Mouse (Mus musculus): Measurements from ENCODE around the gene Rbm34.
"Not testable (repeated sequence)": the region's sequence is repeated elsewhere in the genome, so short reads cannot be mapped to it uniquely, and the experiment has no call there.

Gene Rbm34

DNA sequence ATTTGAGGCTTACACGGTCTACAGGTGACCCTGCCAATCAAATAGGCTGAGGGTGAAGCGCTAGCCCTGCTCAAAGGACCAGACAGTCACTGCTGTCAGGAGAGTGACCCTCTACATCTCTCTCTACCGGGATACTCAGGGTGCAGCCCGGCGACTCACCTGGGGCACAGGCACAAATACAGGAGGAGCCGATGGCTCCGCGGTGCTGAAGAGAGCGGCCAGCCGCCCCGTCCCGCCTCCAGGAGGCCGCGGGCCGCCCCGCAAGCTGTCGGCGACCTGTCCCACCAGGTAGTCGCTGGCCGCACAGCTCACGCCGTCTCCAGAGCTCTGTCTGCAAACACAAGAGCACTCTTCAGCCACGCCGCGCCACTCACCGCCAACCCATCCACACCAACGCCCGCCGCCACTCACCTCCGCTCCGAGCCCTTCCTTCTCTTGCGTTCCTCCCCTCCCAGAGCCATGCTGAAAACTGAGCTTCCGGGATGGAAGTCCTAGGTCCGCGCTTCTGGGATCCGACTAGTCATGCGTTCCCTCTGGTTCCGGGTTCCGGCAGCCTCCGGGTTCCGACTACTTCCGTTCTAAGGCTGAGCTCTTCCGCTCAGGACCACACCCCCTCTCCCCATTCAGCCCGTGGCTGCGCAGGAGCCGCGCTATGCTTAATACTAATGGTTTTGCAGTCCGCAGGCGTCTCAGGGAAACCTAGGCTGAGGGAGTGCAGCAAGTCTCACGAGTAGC is at the start of gene Rbm34:
Rbm34 (minus strand) TSS at position 493 of the 735 bp plus-strand sequence.
- in situ Hi-C loops (cut with MseI, MboI) = no loop called here

GRCm38 (mm10) chr8:127011668-127012067 is 40.8 kb upstream of the Rbm34 start:
- in situ Hi-C loops (cut with MseI, MboI) = no loop called here

DNA sequence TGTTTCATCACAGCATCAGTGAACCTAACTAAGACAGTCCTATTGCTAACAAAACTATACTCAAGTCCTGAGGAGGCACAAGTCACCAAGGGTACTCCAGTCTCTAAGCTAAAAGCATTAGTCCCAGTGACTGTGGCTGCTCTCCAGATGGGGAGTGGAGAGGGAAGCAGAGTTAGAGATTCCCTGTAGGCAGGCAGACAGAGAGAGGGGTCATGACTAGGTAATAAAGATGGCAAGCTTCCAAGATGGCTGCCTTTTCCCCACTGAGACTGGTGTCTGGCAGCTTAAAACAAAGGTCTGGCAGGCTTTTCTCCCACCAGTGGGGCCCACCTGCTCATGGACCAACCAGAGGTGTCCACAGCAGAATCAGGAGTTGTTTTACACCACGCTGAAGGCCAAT is 23.6 kb upstream of the Rbm34 start:
- in situ Hi-C loops (cut with MseI, MboI) = no loop called here

DNA sequence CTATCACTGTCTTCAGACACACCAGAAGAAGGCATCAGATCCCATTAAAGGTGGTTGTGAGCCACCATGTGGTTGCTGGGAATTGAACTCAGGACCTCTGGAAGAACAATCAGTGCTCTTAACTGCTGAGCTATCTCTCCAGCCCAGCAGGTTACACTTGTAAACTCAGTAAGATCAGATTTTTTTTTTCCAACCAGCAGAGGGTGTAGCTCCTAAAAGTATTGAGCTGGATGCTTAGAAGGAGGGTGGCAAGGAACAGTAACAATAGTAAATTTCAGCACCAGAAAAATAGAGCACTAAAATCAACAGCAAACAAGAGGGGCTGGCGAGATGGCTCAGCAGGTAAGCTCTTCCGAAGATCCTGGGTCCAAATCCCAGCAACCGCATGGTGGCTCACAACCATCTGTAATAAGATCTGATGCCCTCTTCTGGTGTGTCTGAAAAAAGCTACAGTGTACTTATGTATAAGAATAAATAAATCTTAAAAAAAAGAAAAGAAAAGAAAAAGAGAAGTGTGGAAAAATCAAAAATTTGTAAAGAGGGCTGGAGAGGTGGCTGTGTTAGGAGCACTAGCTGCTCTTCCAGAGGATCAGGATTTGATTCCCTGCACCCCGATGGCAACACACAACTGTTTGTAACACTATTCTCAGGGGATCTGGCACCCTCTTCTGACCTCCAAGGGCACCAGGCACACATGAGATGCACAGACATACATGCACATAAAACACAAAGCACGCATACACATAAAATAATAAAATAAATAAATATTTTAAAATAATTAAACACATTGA is 18.7 kb upstream of the Rbm34 start:
- in situ Hi-C loops (cut with MseI, MboI) = loop anchor here (5.0 to 10.0 kb wide), 4 partner anchors 148 to 188 kb away; no protein-coding TSS in a partner anchor

- in situ Hi-C loops (cut with MseI, MboI) = loop anchor here (5.0 to 10.0 kb wide), 4 partner anchors 149 to 189 kb away; no protein-coding TSS in a partner anchor
These were observed 17.6 kb upstream of the Rbm34 start for GRCm38 (mm10) chr8:126988346-126989006.

GRCm38 (mm10) chr8:126986495-126986894 is 15.6 kb upstream of the Rbm34 start:
- in situ Hi-C loops (cut with MseI, MboI) = loop anchor here (5.0 to 10.0 kb wide), 4 partner anchors 151 to 191 kb away; no protein-coding TSS in a partner anchor

DNA sequence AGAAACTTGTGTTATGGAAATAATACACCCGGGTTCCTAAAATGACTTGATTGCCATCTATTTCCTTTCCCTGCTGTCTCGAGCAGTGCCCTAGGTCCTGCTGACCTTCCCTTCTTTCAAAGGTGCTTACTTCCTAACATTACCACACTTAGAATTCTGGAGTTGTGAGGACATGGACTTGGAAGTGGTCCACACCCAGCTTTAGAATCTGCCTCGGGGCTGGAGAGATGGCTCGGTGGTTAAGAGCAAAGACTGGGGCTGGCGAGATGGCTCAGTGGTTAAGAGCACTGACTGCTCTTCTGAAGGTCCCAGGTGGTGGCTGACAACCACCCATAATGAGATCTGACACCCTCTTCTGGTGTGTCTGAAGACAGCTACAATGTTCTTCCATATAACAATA is 9.2 kb upstream of the Rbm34 start:
- in situ Hi-C loops (cut with MseI, MboI) = loop anchor here (10.0 kb wide), 2 partner anchors 165 to 195 kb away; no protein-coding TSS in a partner anchor

GRCm38 (mm10) chr8:126979091-126979920 is 8.4 kb upstream of the Rbm34 start:
- in situ Hi-C loops (cut with MseI, MboI) = no loop called here

GRCm38 (mm10) chr8:126978535-126978934 is 7.7 kb upstream of the Rbm34 start:
- in situ Hi-C loops (cut with MseI, MboI) = not testable (repeated sequence)

DNA sequence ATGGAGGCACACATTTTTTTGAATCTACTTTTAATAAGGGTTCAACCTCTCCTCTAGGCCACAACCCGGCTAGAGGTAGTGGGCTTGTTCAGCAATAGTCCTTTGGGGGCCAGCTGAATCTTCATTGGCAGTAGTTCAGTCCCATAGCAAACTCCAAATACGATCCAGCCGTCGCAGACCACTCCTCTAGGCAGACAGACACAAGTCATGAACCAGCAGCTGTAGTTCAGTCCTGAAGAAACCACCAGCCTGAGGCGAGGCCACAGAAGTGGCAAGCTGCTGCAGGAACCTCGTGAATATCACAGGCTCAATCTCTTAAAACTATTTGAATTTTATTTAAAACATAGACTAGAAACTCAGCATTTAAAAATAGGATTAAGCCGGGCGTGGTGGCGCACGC is 7.2 kb upstream of the Rbm34 start:
- in situ Hi-C loops (cut with MseI, MboI) = no loop called here

DNA sequence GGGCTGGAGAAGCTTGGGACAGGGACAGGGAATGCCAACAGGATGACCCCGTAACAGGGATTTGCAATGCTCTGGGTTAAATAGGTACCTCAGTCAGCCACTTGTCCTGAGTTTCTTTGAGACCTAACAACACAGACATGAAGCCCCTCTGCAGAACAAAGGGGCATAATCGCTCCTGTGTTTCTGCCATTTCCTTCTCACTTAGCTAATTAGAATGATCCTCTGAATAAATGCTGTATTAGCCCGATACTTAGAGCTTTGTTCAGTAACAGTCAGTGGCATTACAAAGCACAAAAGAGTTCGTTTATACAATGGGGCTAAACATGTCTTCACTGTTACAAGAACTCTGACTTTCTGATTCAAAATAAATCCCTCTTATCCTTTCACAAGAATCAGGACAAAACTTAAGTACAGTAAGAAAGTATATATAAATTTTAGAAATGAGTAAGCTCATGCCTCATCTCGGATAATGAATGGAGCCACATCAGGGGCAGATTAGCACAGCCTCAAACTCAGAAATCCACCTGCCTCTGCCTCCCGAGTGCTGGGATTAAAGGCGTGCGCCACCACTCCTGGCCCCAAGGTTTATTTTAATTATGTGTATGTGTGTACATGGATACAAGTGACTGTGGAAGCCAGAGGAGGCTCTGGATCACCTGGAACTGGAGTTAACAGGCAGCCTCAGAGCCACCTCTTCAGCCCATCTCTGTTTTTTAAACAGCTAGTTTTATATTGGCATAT is 5.9 kb upstream of the Rbm34 start:
- in situ Hi-C loops (cut with MseI, MboI) = no loop called here

GRCm38 (mm10) chr8:126975706-126976105 is 4.8 kb upstream of the Rbm34 start:
- in situ Hi-C loops (cut with MseI, MboI) = no loop called here

- in situ Hi-C loops (cut with MseI, MboI) = no loop called here
These were observed 3.6 kb upstream of the Rbm34 start for GRCm38 (mm10) chr8:126974511-126974910.

DNA sequence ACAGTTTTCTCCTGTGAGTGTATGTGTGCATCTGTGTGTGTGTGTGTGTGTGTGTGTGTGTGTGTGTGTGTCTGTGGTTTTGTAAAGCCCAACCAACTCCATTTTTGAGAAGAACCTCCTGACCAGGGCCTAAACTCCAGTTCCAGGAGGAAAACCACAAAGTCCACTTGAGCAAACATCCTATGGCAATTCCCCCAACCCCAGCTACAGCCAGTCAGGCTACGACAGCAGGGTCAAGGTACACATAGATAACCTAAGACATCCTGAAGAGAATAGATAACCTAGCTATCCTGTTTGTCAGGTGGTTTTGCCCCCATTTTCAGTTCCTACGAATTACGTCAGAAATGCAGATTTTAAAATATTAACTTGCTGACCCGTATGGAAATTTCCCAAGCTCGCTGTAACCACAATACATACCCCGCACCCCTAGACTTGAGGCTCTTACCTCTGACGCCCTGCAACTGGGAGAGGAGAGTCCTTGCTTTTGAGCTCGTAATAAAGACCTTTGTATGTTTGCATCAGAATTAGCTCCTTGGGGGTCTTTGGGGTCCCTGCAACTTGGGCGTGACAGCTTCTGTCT is 2.9 kb upstream of the Rbm34 start:
- in situ Hi-C loops (cut with MseI, MboI) = no loop called here

- in situ Hi-C loops (cut with MseI, MboI) = no loop called here
These were observed 1.8 kb upstream of the Rbm34 start for GRCm38 (mm10) chr8:126972649-126973048.

DNA sequence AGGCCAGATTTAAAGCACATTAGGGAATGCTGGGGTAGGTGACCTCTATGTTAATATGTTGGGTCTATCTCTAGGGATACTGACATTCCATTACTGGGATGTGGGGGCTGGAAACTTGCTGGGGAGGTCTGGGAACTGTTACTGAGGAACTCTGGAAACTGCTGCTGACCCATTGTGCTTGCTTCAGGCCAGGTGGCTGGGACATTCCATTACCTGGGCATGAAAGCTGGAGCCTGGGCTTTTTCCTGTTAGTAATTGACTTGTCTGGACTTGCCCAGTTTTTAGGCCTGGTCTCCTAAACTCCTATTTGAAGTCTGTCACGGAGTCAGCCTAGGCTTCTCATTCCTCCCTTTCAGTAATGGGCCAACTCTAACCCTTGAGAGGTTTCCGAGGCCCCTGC is 1.2 kb upstream of the Rbm34 start:
- in situ Hi-C loops (cut with MseI, MboI) = no loop called here

DNA sequence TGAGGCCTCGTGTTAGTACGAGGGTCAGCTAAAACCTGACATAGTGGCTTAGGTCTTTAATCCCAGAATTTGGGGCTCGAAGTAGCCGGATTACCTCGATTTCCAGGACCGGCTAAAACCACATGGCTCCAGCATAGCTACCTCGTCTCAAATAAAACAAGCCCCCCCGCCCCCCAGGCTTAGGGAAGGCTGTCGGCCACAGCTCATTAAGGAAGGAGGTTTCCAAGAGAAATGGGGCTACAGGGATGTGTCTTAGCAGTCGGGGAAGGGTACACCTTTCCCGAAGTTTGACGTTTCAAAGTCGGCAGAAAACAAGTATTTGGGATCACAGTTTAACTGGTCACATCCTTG is 418 bp upstream of the Rbm34 start:
- in situ Hi-C loops (cut with MseI, MboI) = no loop called here

DNA sequence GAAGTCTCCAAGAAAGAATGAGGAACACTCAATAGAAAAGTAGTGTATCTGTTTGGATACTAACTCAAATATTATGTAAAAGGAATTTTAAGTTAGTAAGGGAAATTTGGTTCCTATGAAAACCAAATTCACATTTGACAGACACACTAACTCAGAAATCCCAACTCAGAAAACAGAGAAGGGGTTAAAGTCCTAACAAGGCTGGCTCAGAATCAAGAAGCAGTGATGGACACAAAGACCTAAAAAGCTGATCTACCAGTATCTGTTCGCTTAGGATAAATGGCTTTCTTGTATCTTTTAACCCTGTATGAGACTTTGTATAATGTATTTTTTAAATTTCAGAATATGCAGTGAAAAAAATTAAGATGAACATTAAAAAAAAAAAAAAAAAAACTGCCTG is 1.3 kb downstream of the Rbm34 start:
- in situ Hi-C loops (cut with MseI, MboI) = no loop called here

DNA sequence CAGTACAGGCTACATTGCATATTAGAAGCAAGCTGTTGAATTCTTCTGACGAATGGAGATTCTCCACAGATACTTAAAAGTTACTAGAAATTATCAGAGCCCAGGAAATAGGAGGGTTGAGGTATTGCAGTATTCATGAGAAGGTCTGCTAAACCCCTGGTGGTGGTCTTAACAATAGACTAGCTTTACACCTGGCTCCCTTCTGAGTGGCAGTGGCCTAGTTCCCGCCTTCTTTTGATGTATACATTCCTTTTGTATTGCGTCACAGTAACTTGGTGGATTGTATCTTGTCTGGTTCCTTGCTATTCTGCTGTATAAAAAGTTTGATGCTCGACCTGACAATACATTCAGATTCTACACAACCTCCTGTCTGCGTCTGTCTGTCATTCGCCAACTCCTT is 2.8 kb downstream of the Rbm34 start:
- in situ Hi-C loops (cut with MseI, MboI) = no loop called here

DNA sequence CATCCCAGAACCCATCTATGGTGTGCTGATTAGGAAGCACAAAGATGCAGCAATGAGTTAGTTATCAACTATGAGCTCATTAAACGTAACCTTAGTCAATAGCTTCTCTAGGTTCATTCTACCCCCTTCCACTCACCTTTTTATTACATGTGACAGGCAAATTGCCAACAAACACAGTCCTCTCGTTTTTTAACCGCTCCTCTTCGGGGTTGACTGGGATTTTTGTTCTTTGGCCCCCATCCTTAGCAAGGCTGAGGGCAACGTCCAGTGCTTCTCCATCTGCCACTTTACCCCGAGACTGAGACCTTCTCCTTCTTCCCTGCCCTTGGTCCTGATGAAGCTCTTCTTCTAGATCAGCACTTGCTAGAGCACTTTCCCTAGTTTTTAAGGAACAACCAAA is 5.6 kb downstream of the Rbm34 start:
- in situ Hi-C loops (cut with MseI, MboI) = no loop called here
